Mouse (Mus musculus) limb, embryonic 15.5 days (tissue): Measurements from ENCODE around the gene Cnot8. TPM values are rescaled to one million over a fixed set of nuclear protein-coding genes. Genes with fewer than 3 reads are reported as not detected.

Experiments used
- ATAC-seq: fragments of 200-750 bp; cut with Nextera tagmentation; 2 replicates; pipeline ENCODE4 v1.8.0; 2017; ENCODE audit warnings: low read depth, moderate TSS enrichment; ENCODE audit not compliant: insufficient number of reproducible peaks, low FRiP score, low TSS enrichment
- H3K27ac ChIP-seq: fragments of 300-500 bp; sonication (generic); 2 replicates; pipeline ENCODE4 v1.5.1; 2015; ENCODE audit warnings: moderate library complexity, mild to moderate bottlenecking, inconsistent platforms
- H3K27me3 ChIP-seq: fragments of 300-500 bp; sonication (generic); 2 replicates; pipeline ENCODE4 v1.6.1; 2015; ENCODE audit warnings: inconsistent platforms
- H3K36me3 ChIP-seq: fragments of 300-500 bp; sonication (generic); 2 replicates; pipeline ENCODE4 v1.6.1; 2015; ENCODE audit warnings: inconsistent platforms
- H3K4me1 ChIP-seq: fragments of 300-500 bp; sonication (generic); 2 replicates; pipeline ENCODE4 v1.6.1; 2015; ENCODE audit warnings: inconsistent platforms
- H3K4me2 ChIP-seq: fragments of 300-500 bp; sonication (generic); 2 replicates; pipeline ENCODE4 v1.6.1; 2015; ENCODE audit warnings: mild to moderate bottlenecking, inconsistent platforms
- H3K4me3 ChIP-seq: fragments of 300-500 bp; sonication (generic); 2 replicates; pipeline ENCODE4 v1.5.1; 2015; ENCODE audit warnings: mild to moderate bottlenecking, inconsistent platforms
- H3K9ac ChIP-seq: fragments of 300-500 bp; sonication (generic); 2 replicates; pipeline ENCODE4 v1.6.1; 2015; ENCODE audit warnings: inconsistent platforms
- H3K9me3 ChIP-seq: fragments of 300-500 bp; sonication (generic); 2 replicates; pipeline ENCODE4 v1.6.1; 2016; ENCODE audit warnings: inconsistent platforms
- WGBS: fragments of 180-500 bp; shearing (Covaris S2); methylation state at CpG from one replicate; pipeline ENCODE4 v1.1.7; 2015; 5-methylcytosine and 5-hydroxymethylcytosine counted together
- polyA plus RNA-seq: library from polyadenylated mRNA; unstranded; fragments of >200 nt; fragmentation: Nextera tagmentation; extraction: Ambion mirVana; gene quantifications from 2 replicates; pipeline ENCODE4 v1.2.1, GENCODE M21; 2015

Gene Cnot8
- polyA plus RNA-seq, 1 experiment from 2014 or later = 90.9 TPM

DNA sequence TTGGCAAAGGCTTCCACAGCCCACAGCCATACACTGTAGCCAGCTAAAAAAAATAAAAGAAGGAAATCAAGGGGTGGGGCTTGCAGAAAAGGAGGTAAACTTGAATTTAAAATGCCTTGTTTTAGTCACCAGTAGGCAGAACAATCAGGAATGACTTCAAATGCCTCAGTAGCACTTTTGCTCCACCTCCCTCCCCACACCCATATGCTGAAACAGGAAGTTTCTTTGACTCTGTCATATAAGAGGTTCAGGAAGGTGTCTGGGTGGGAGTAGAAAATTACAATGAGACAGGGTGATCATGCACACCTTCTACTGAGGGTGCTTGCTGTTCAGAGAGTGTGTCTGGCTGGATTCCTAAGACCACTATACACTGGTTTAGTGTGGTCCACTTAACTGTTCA lies 30.9 kb downstream of the Cnot8 start:
- no peak overlapping the region for H3K4me2 ChIP-seq
- no peaks in the 10 kb centered on the region for H3K27me3 ChIP-seq
- no peak overlapping the region for H3K27ac ChIP-seq
- no peak overlapping the region for H3K4me3 ChIP-seq
- no peak for ATAC-seq
- no peak overlapping the region for H3K9ac ChIP-seq
- H3K9me3 ChIP-seq = no peaks in the 10 kb centered on the region
- peaks cover 92% of the 10 kb centered on the region for H3K36me3 ChIP-seq
- no peaks in the 10 kb centered on the region for H3K4me1 ChIP-seq

DNA sequence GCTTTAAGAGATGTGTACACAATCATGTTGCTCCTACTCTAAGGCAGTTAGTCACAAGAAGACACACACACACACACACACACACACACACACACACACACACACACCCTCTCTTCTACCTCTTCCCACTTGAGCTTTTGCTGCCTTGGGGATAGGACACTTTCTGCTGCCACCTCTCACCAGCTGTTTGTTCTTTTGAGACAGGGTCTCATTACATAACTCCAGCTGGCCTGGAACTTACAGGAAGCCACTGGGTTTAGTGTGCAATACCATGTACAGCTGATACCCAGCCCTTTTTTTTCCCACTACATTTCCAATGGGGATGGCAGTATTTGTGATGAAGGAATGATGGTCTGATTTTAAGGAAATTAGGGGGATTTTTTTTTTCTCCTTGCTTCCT lies 31.3 kb downstream of the Cnot8 start:
- H3K36me3 ChIP-seq = peaks cover 92% of the 10 kb centered on the region
- no peak overlapping the region for H3K4me2 ChIP-seq
- no peak overlapping the region for H3K4me3 ChIP-seq
- H3K27ac ChIP-seq = no peak overlapping the region
- H3K27me3 ChIP-seq = no peaks in the 10 kb centered on the region
- ATAC-seq = no peak
- H3K4me1 ChIP-seq = no peaks in the 10 kb centered on the region
- H3K9ac ChIP-seq = no peak overlapping the region
- no peaks in the 10 kb centered on the region for H3K9me3 ChIP-seq

DNA sequence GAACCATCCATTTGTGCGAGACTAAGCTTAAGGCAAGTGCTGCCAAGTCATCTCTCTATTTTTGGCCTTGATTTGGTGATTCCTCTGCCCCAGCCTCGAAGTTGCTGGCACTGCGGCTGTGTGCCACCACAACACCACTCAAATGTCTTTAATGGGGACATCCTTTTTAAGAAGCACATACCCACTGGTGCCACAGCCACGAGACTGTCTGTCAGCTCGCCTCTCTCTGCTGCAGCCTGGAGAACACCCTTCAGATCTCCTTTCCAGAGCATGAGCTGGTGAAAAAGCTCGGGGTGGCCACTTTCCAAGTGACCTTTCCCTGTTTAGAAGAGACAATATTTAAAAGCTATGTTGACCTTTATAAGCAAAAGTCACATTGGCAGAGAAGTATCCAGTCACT lies 32.7 kb downstream of the Cnot8 start:
- Histone ChIP-seq H3K4me3 (no peak overlapping the region), H3K9me3 (no peaks in the 10 kb centered on the region), H3K27me3 (no peaks in the 10 kb centered on the region), H3K9ac (no peak overlapping the region), H3K27ac (no peak overlapping the region), H3K4me2 (no peak overlapping the region), H3K36me3 (peaks cover 92% of the 10 kb centered on the region), H3K4me1 (no peaks in the 10 kb centered on the region)
- ATAC-seq = no peak
- 91% methylated on average over 6 of the region's 6 CpGs for WGBS

DNA sequence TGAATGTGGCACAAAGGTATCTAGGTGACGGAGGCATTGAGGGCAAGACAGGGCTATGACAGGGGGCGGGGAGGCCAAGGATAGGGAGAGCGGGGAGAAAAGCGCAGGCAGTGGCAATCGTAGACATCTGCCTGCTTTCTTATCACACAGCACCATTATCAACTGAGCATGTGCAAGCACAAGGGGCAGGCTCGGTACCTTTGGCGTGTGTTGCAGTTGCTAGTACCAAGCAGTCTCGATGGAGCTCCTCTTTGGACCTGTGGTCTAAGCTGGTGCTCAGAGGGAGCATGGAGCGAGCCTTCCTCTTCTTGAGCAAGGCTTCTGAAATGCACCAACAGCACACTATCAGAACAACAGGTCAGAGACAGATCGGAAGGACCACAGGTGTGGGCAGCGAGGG lies 34.9 kb downstream of the Cnot8 start:
- H3K9ac ChIP-seq = no peak overlapping the region
- no peak for ATAC-seq
- no peaks in the 10 kb centered on the region for H3K27me3 ChIP-seq
- no peak overlapping the region for H3K4me2 ChIP-seq
- 93% methylated on average over 11 of the region's 11 CpGs for WGBS
- no peak overlapping the region for H3K4me3 ChIP-seq
- H3K4me1 ChIP-seq = no peaks in the 10 kb centered on the region
- no peak overlapping the region for H3K27ac ChIP-seq
- no peaks in the 10 kb centered on the region for H3K9me3 ChIP-seq
- peaks cover 90% of the 10 kb centered on the region for H3K36me3 ChIP-seq

DNA sequence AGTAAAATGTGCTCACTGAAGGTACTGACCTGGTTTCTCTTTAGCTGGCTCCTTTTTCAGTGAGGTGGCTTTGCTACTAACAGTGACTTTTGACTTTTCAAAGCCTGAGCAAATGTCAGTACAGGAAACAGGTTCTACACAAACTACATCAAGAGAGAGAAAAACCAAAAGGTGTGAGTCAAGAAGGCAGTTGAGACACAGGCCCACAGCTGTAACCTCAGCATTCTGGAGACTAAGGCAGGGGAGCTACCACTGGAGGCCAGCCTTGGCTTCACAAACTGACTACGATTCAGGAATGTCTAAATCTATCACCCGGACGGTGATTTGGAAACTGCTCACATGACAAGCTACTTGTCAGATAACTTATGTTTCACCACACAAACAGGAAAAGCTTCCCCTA lies 35.5 kb downstream of the Cnot8 start:
- no peaks in the 10 kb centered on the region for H3K4me1 ChIP-seq
- no peaks in the 10 kb centered on the region for H3K9me3 ChIP-seq
- H3K27me3 ChIP-seq = no peaks in the 10 kb centered on the region
- peaks cover 90% of the 10 kb centered on the region for H3K36me3 ChIP-seq
- no peak overlapping the region for H3K4me2 ChIP-seq
- 85% methylated on average over 3 of the region's 3 CpGs for WGBS
- no peak overlapping the region for H3K9ac ChIP-seq
- H3K4me3 ChIP-seq = no peak overlapping the region
- ATAC-seq = no peak
- no peak overlapping the region for H3K27ac ChIP-seq

DNA sequence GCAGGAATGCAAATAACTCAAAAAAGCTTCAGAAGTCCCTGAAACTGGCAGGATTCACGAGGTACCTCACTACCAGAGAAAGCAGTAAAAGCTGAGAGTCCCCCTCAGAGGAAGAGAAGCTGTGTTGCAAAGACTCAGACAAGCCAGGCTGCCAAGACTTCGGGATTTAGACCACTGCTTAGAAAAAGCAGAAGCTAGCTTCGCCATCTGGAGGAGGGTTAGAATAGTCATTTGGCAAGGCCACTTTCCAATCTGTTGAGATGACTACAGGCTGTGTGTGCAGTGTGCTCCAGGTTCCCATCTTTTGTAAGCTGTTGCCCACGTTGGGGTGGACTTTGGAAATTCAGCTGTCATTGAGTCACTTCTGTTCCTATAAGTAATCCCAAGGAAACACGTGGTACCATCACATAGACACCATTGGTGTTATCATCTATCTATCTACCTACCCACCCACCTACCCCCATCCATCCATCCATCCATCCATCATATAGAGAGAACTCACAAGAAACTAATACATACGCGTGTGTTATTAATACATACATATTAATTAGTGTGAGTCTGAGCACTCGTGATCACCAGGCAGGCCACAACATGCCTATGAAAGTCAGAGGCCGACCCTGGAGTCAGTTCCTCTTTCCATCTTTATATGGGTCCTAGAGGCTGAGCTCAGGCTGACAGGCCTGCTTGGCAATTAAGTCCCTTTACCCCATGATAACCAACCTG lies 39.9 kb downstream of the Cnot8 start:
- Histone ChIP-seq H3K9me3 (no peaks in the 10 kb centered on the region), H3K36me3 (peaks cover 91% of the 10 kb centered on the region), H3K4me3 (no peak overlapping the region), H3K27ac (no peak overlapping the region), H3K4me2 (no peak overlapping the region), H3K4me1 (no peaks in the 10 kb centered on the region), H3K9ac (no peak overlapping the region), H3K27me3 (no peaks in the 10 kb centered on the region)
- no peak for ATAC-seq
- 79% methylated on average over 9 of the region's 9 CpGs for WGBS

DNA sequence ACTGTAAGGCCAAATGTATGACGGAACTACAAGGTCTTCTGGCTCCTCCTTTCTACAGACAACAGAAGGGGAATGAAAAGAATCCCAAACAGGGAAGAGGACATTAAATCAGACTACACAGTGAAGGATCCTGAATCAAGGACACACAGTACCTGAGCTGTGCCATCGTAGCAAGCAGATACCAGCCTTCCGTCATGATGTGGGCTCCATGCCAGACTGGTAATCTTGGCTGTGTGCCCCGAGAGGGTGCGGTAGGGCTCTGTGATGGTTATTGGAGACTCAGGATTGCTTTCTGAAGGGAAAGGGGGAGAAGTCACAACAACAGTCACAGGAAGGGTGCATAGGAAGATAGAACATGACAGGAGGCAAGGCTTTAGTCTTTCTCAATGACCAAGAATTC lies 42.3 kb downstream of the Cnot8 start:
- 79% methylated on average over 5 of the region's 5 CpGs for WGBS
- H3K27ac ChIP-seq = no peak overlapping the region
- no peaks in the 10 kb centered on the region for H3K27me3 ChIP-seq
- H3K9me3 ChIP-seq = no peaks in the 10 kb centered on the region
- peaks cover 88% of the 10 kb centered on the region for H3K36me3 ChIP-seq
- ATAC-seq = no peak
- H3K4me1 ChIP-seq = no peaks in the 10 kb centered on the region
- H3K4me3 ChIP-seq = no peak overlapping the region
- no peak overlapping the region for H3K9ac ChIP-seq
- H3K4me2 ChIP-seq = no peak overlapping the region

DNA sequence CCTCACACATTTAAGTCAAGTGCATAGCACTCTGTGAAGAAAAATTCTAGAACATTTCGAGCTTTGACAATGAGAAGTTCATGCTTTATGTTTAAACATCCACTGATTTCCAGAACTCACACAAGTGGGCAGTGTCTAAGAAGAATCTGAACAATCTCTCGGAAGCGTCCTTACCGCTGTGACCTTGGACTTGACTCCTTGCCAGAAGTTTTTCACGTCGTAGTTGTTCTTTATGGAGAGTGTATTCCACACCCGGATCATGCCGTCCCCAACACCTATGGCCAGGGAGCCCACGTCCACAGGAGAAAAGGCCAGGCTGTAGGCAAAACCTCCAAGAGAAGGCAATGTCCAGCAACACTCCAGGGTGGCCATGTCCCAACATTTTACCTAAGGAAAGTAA lies 51.5 kb downstream of the Cnot8 start:
- 92% methylated on average over 9 of the region's 9 CpGs for WGBS
- Histone ChIP-seq H3K9ac (no peak overlapping the region), H3K9me3 (no peaks in the 10 kb centered on the region), H3K4me3 (no peak overlapping the region), H3K4me2 (no peak overlapping the region), H3K27ac (no peak overlapping the region), H3K4me1 (no peaks in the 10 kb centered on the region), H3K36me3 (peaks cover 83% of the 10 kb centered on the region), H3K27me3 (no peaks in the 10 kb centered on the region)
- no peak for ATAC-seq

DNA sequence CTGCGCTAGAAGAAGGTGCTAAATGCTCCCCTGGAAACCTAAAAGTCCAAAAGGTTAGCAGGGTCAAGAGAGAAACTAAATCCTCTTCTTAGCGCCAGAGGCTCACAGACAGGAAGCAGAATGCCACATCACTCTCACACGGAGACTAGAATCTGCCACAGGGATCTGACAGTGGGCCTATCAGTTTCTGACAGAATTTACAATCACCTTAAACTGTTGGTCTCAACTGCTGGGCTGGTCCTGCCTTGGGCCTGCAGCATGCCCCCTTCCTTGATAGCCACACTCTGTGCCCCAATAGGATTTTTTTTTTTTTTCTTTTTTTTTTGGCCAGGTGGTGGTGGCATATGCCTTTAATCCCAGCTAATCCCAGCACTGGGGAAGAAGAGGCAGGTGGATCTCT lies 52.9 kb downstream of the Cnot8 start:
- Histone ChIP-seq H3K27me3 (no peaks in the 10 kb centered on the region), H3K27ac (no peak overlapping the region), H3K4me3 (no peak overlapping the region), H3K9ac (no peak overlapping the region), H3K4me1 (no peaks in the 10 kb centered on the region), H3K36me3 (peaks cover 86% of the 10 kb centered on the region), H3K9me3 (no peaks in the 10 kb centered on the region), H3K4me2 (no peak overlapping the region)
- WGBS = 82% methylated on average over 3 of the region's 3 CpGs
- ATAC-seq = no peak

DNA sequence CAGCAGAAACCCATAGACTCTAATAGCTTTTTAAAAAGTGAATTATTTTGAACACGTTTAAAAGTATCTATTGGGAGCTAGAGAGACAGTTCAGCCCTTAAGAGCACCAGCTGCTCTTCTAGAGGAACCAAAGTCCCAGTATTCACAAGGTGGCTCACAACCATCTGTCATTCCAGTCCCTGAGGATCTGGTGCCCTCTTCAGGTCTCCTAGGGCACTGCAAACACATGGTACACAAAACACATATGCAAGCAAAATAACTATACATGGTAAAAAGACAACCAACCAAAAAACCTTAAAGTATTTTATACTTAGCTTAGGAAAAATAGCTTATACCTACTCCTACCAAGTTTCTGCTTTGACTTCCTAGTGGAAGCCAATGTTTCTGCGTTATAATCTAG lies 61.1 kb downstream of the Cnot8 start:
- no peaks in the 10 kb centered on the region for H3K27me3 ChIP-seq
- peaks cover 59% of the 10 kb centered on the region for H3K36me3 ChIP-seq
- H3K4me1 ChIP-seq = peaks cover 8% of the 10 kb centered on the region; the same call in 1 of the 2 replicates
- no peak overlapping the region for H3K4me2 ChIP-seq
- H3K4me3 ChIP-seq = no peak overlapping the region
- 95% methylated on average over 2 of the region's 2 CpGs for WGBS
- H3K9me3 ChIP-seq = no peaks in the 10 kb centered on the region
- no peak overlapping the region for H3K27ac ChIP-seq
- ATAC-seq = no peak
- H3K9ac ChIP-seq = no peak overlapping the region

DNA sequence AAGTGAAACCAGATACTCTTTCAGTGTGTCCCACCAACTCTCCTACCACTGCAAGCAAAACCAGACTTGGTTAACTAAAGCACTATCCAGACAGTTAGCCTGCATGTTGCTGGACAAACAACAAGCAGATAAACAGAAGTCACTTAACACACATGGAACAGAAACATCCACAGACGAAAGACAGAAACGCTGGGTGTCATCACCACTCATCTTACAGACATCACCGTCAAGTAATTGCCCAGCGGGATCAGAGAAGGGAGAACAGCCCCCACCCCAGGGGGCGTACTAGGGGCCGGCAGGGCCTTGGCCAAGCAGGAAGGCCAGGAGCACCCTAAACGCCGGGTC lies 63.8 kb downstream of the Cnot8 start:
- under 1% methylated on average over 8 of the region's 8 CpGs for WGBS
- Histone ChIP-seq H3K36me3 (peaks cover 36% of the 10 kb centered on the region), H3K4me3 (peak overlapping the region; percentile 97), H3K4me1 (peaks cover 21% of the 10 kb centered on the region), H3K27me3 (no peaks in the 10 kb centered on the region), H3K9me3 (no peaks in the 10 kb centered on the region), H3K27ac (peak overlapping the region; percentile 72; the same call in 1 of the 2 replicates), H3K4me2 (peak overlapping the region; percentile 76), H3K9ac (peak overlapping the region; percentile 82)
- 0 out of 2 replicates have a peak, but pooled peaks have one; percentile 6 for ATAC-seq
